Mouse (Mus musculus) layer of hippocampus, adult 8-10 months (tissue): ENCODE results near the gene Lnx1. TPM values are rescaled to one million over a fixed set of nuclear protein-coding genes. Genes with fewer than 3 reads are reported as not detected.

Experiments
- DNase-seq, 2 experiments: peaks; one replicate each; pipeline ENCODE4 v3.0.0; 2022; ENCODE audit warnings: low spot score in 2 of 2
- total RNA-seq, 4 experiments: library from RNA; stranded (reverse); gene quantifications; 2 replicates each; pipeline ENCODE4 v1.2.4; 2022

Gene Lnx1
- total RNA-seq, 4 experiments from 2014 or later: 13.7 to 15.6 (median 14.6) TPM

- no peak for DNase-seq
These were observed 3.0 kb downstream of the Lnx1 start for GRCm38 (mm10) chr5:74699673-74700072.

GRCm38 (mm10) chr5:74697534-74697933 is 5.2 kb downstream of the Lnx1 start:
- DNase-seq: no peak

GRCm38 (mm10) chr5:74694390-74694801 is 8.3 kb downstream of the Lnx1 start:
- no peak for DNase-seq

GRCm38 (mm10) chr5:74693836-74694235 is 8.9 kb downstream of the Lnx1 start:
- DNase-seq: no peak

GRCm38 (mm10) chr5:74692411-74693090 is 10.2 kb downstream of the Lnx1 start:
- no peak for DNase-seq

- no peak for DNase-seq
These were observed 13.9 kb downstream of the Lnx1 start for GRCm38 (mm10) chr5:74688822-74689221.

GRCm38 (mm10) chr5:74684944-74685343 is 17.8 kb downstream of the Lnx1 start:
- no peak for DNase-seq

- no peak for DNase-seq
These were observed 18.9 kb downstream of the Lnx1 start for GRCm38 (mm10) chr5:74683832-74684231.

- DNase-seq: no peak
These were observed 20.0 kb downstream of the Lnx1 start for GRCm38 (mm10) chr5:74682735-74683134.

- DNase-seq: no peak
These were observed 23.1 kb downstream of the Lnx1 start for GRCm38 (mm10) chr5:74679631-74680030.

GRCm38 (mm10) chr5:74678693-74679092 is 24.0 kb downstream of the Lnx1 start:
- DNase-seq: no peak

- DNase-seq: peak; percentile 68 to 73
These were observed 25.0 kb downstream of the Lnx1 start for GRCm38 (mm10) chr5:74677399-74678338.

- DNase-seq: no peak
These were observed 30.2 kb downstream of the Lnx1 start for GRCm38 (mm10) chr5:74672556-74672955.

GRCm38 (mm10) chr5:74670877-74671276 is 31.8 kb downstream of the Lnx1 start:
- no peak for DNase-seq

- DNase-seq: no peak
These were observed 32.8 kb downstream of the Lnx1 start for GRCm38 (mm10) chr5:74669925-74670324.

- no peak for DNase-seq
These were observed 33.8 kb downstream of the Lnx1 start for GRCm38 (mm10) chr5:74668956-74669355.

GRCm38 (mm10) chr5:74662618-74663017 is 40.1 kb downstream of the Lnx1 start:
- DNase-seq: no peak

GRCm38 (mm10) chr5:74661734-74662560 is 40.8 kb downstream of the Lnx1 start:
- DNase-seq: no peak

- no peak for DNase-seq
These were observed 42.9 kb downstream of the Lnx1 start for GRCm38 (mm10) chr5:74659856-74660255.

- DNase-seq: no peak
These were observed 43.4 kb downstream of the Lnx1 start for GRCm38 (mm10) chr5:74659281-74659680.

GRCm38 (mm10) chr5:74657930-74658329 is 44.8 kb downstream of the Lnx1 start:
- DNase-seq: no peak

GRCm38 (mm10) chr5:74656410-74656809 is 46.3 kb downstream of the Lnx1 start:
- no peak for DNase-seq
